Mouse (Mus musculus) CH12.LX (cell line): Measurements from ENCODE around the gene Baz2b. TPM values are rescaled to one million over a fixed set of nuclear protein-coding genes. Genes with fewer than 3 reads are reported as not detected.

Experiments
- DNase-seq: peaks from one replicate; pipeline ENCODE4 v3.0.0-alpha.2; 2013; ENCODE audit errors: extremely low read depth
- H3K27ac ChIP-seq: 2 replicates; pipeline ENCODE4 v1.5.1; 2012; ENCODE audit warnings: low read depth, mild to moderate bottlenecking, control low read depth, moderate library complexity; ENCODE audit not compliant: insufficient read depth
- H3K27me3 ChIP-seq: replicated peaks from 2 replicates; pipeline ENCODE3; 2012; ENCODE audit warnings: inconsistent platforms
- H3K36me3 ChIP-seq, 2 experiments: replicated peaks in 1 of 2; 2 replicates each; pipeline versions ENCODE3 to v1.6.1; 2012; ENCODE audit warnings: inconsistent platforms in 1 of 2, low read length in 1 of 2, mild to moderate bottlenecking in 1 of 2, mixed read lengths in 1 of 2, moderate library complexity in 1 of 2; ENCODE audit not compliant: control insufficient read depth in 1 of 2, insufficient read depth in 1 of 2
- H3K4me1 ChIP-seq, 2 experiments: 2 replicates each; pipeline ENCODE4 v1.6.1; 2012; ENCODE audit warnings: inconsistent platforms in 1 of 2, moderate library complexity in 1 of 2; ENCODE audit not compliant: insufficient read depth in 2 of 2, control insufficient read depth in 1 of 2
- H3K4me2 ChIP-seq: 2 replicates; pipeline ENCODE4 v1.6.1; 2012; ENCODE audit warnings: low read depth, mild to moderate bottlenecking, control low read depth; ENCODE audit not compliant: poor library complexity, insufficient read depth, severe bottlenecking
- H3K4me3 ChIP-seq, 3 experiments: fragments of 150-350 bp in 1 of 3; sonication (generic) in 1 of 3; replicated peaks in 1 of 3; 2 replicates each; pipeline versions ENCODE3 to v1.5.1; 2011 to 2012; ENCODE audit warnings: low read depth in 2 of 3, low read length in 2 of 3, mild to moderate bottlenecking in 2 of 3, moderate library complexity in 2 of 3, control low read depth in 1 of 3, improper control_type of control experiment in 1 of 3, inconsistent platforms in 1 of 3, mixed read lengths in 1 of 3; ENCODE audit not compliant: poor library complexity in 1 of 3
- H3K79me2 ChIP-seq: replicated peaks from 2 replicates; pipeline ENCODE4 v1.6.1; 2012; ENCODE audit warnings: mild to moderate bottlenecking, moderate library complexity; ENCODE audit not compliant: control insufficient read depth, poor library complexity, insufficient read depth, severe bottlenecking; ENCODE audit errors: extremely low read depth
- H3K9ac ChIP-seq: 2 replicates; pipeline ENCODE4 v1.6.1; 2012; ENCODE audit warnings: low read depth, mild to moderate bottlenecking, control low read depth, moderate library complexity; ENCODE audit not compliant: insufficient read depth
- H3K9me3 ChIP-seq: replicated peaks from 2 replicates; pipeline ENCODE3; 2012; ENCODE audit warnings: low read length, inconsistent platforms, mixed read lengths
- CHD1 ChIP-seq: IDR thresholded peaks from 2 replicates; pipeline ENCODE4 v1.6.1; 2012; ENCODE audit warnings: low read depth, low read length, improper control_type of control experiment, inconsistent platforms
- CHD2 ChIP-seq: IDR thresholded peaks from 2 replicates; pipeline ENCODE4 v1.6.1; 2011; ENCODE audit warnings: low read length, improper control_type of control experiment
- ELF1 ChIP-seq: IDR thresholded peaks from 2 replicates; pipeline ENCODE4 v1.6.1; 2014; ENCODE audit warnings: low read depth, mild to moderate bottlenecking, inconsistent platforms, low read length, improper control_type of control experiment
- GABPA ChIP-seq: IDR thresholded peaks from 2 replicates; pipeline ENCODE4 v1.6.1; 2012; ENCODE audit warnings: low read depth, low read length, improper control_type of control experiment, inconsistent platforms; ENCODE audit not compliant: insufficient replicate concordance
- HCFC1 ChIP-seq: IDR thresholded peaks from 2 replicates; pipeline ENCODE4 v1.6.1; 2012; ENCODE audit warnings: low read depth, mild to moderate bottlenecking, inconsistent platforms, low read length, improper control_type of control experiment
- JUND ChIP-seq: conservative IDR thresholded peaks from 2 replicates; pipeline ENCODE4 v1.6.1; 2011; ENCODE audit warnings: low read depth, low read length, improper control_type of control experiment
- KAT2A ChIP-seq: IDR thresholded peaks from 2 replicates; pipeline ENCODE4 v1.6.1; 2012; ENCODE audit warnings: low read length, improper control_type of control experiment, inconsistent platforms; ENCODE audit not compliant: insufficient replicate concordance
- MAX ChIP-seq: IDR thresholded peaks from 2 replicates; pipeline ENCODE4 v1.6.1; 2011; ENCODE audit warnings: low read length, improper control_type of control experiment
- MEF2A ChIP-seq: IDR thresholded peaks from 2 replicates; pipeline ENCODE4 v1.6.1; 2014; ENCODE audit warnings: low read depth, mild to moderate bottlenecking, inconsistent platforms, low read length, improper control_type of control experiment, borderline replicate concordance
- NRF1 ChIP-seq: IDR thresholded peaks from 2 replicates; pipeline ENCODE4 v1.6.1; 2014; ENCODE audit warnings: low read depth, mild to moderate bottlenecking, inconsistent platforms, low read length, improper control_type of control experiment, moderate library complexity
- RAD21 ChIP-seq: IDR thresholded peaks from 2 replicates; pipeline ENCODE4 v1.6.1; 2011; ENCODE audit warnings: low read depth, mild to moderate bottlenecking, low read length, improper control_type of control experiment, moderate library complexity
- SIN3A ChIP-seq: IDR thresholded peaks from 2 replicates; pipeline ENCODE4 v1.6.1; 2012; ENCODE audit warnings: low read length, improper control_type of control experiment, inconsistent platforms
- SMC3 ChIP-seq: IDR thresholded peaks from 2 replicates; pipeline ENCODE4 v1.6.1; 2011; ENCODE audit warnings: low read depth, low read length, improper control_type of control experiment
- TBP ChIP-seq: conservative IDR thresholded peaks from 2 replicates; pipeline ENCODE4 v1.6.1; 2011; ENCODE audit warnings: low read depth, low read length, improper control_type of control experiment
- ZMIZ1 ChIP-seq: IDR thresholded peaks from 2 replicates; pipeline ENCODE4 v1.6.1; 2012; ENCODE audit warnings: low read depth, mild to moderate bottlenecking, inconsistent platforms, low read length, improper control_type of control experiment
- ZNF384 ChIP-seq: IDR thresholded peaks from 2 replicates; pipeline ENCODE4 v1.6.1; 2012; ENCODE audit warnings: low read depth, low read length, improper control_type of control experiment, inconsistent platforms
- dilution Hi-C: fragments of 300-500 bp; cut with MboI; formaldehyde crosslinking; loops from 2 replicates; pipeline ENCODE4 v1.14.3; 2020; ENCODE audit warnings: low sequenced_read_pairs; ENCODE audit not compliant: extremely low pct_unique_long_range_greater_than_20kb, extremely low pct_ligation_motif_present
- in situ Hi-C: fragments of 300-500 bp; cut with MboI; formaldehyde crosslinking; loops from 3 replicates; pipeline ENCODE4 v1.14.3; 2019; ENCODE audit warnings: low sequenced_read_pairs, low pct_ligation_motif_present, low pct_unique_long_range_greater_than_20kb, mixed read lengths
- polyA plus RNA-seq: library from polyadenylated mRNA; unstranded; fragments of >175 nt; gene quantifications from 2 replicates; pipeline ENCODE4 v1.2.1, GENCODE M21; 2012; ENCODE audit warnings: low read depth; ENCODE audit not compliant: insufficient read length
- total RNA-seq, 2 experiments: library from RNA; depleted of rRNA; stranded (reverse); fragments of 300-350 nt in 1 of 2; fragments of >200 nt in 1 of 2; gene quantifications; 2 replicates each; pipeline ENCODE4 v1.2.3; 2012 to 2014

Gene Baz2b
- total and polyA plus RNA-seq, 3 experiments: 17.3 to 36.3 (median 31.9) TPM

GRCm38 (mm10) chr2:60030991-60031390 is 178.6 kb downstream of the Baz2b start:
- DNase-seq: no peak
- no peak overlapping the region for H3K4me3 ChIP-seq
- H3K9ac ChIP-seq: no peak overlapping the region
- TF ChIP-seq CHD2 (no peak), KAT2A (no peak), JUND (no peak), SMC3 (no peak), ELF1 (no peak)
- no peak overlapping the region for H3K27ac ChIP-seq
- no peaks in the 10 kb centered on the region for H3K79me2 ChIP-seq
- peaks cover 0 to 21% of the 10 kb centered on the region in 2 experiments; a peak in 2 of 4 replicates for H3K4me1 ChIP-seq
- H3K4me2 ChIP-seq: no peak overlapping the region
- in situ Hi-C loops: no loop called here
- H3K27me3 ChIP-seq: no peaks in the 10 kb centered on the region
- H3K36me3 ChIP-seq: peaks cover 0 to 11% of the 10 kb centered on the region in 2 experiments
- dilution Hi-C loops: no loop called here
- H3K9me3 ChIP-seq: no peaks in the 10 kb centered on the region

- Histone ChIP-seq H3K27ac (no peak overlapping the region), H3K9ac (no peak overlapping the region), H3K9me3 (no peaks in the 10 kb centered on the region), H3K79me2 (no peaks in the 10 kb centered on the region), H3K4me1 (peaks cover 0 to 7% of the 10 kb centered on the region in 2 experiments; a peak in 2 of 4 replicates), H3K36me3 (peaks cover 0 to 13% of the 10 kb centered on the region in 2 experiments), H3K27me3 (no peaks in the 10 kb centered on the region), H3K4me3 (no peak overlapping the region), H3K4me2 (no peak overlapping the region)
- dilution Hi-C loops (no loop called here), in situ Hi-C loops (no loop called here)
- no peak for DNase-seq
- TF ChIP-seq SIN3A (no peak), KAT2A (no peak), TBP (no peak), HCFC1 (no peak)
Observed at GRCm38 (mm10) chr2:60029020-60029419, 180.6 kb downstream of the Baz2b start.

- Histone ChIP-seq H3K4me2 (no peak overlapping the region), H3K9ac (no peak overlapping the region)
Observed at GRCm38 (mm10) chr2:60027166-60027565, 182.5 kb downstream of the Baz2b start.

More at GRCm38 (mm10) chr2:60027166-60027565, 182.5 kb downstream of the Baz2b start:
- no peak for TF ChIP-seq SIN3A
- no peak for TF ChIP-seq RAD21
- no peak for TF ChIP-seq NRF1
- TF ChIP-seq CHD1: no peak
- no peak for TF ChIP-seq ZNF384
- no peak for TF ChIP-seq CHD2
- no peak for TF ChIP-seq ZMIZ1
- TF ChIP-seq GABPA: no peak
- TF ChIP-seq MAX: no peak
- TF ChIP-seq KAT2A: no peak
- TF ChIP-seq MEF2A: no peak
- dilution Hi-C loops: no loop called here
- Histone ChIP-seq H3K27ac (no peak overlapping the region), H3K36me3 (peaks cover 0 to 15% of the 10 kb centered on the region in 2 experiments), H3K4me1 (peaks cover 0 to 7% of the 10 kb centered on the region in 2 experiments; a peak in 2 of 4 replicates), H3K79me2 (no peaks in the 10 kb centered on the region), H3K9me3 (no peaks in the 10 kb centered on the region), H3K4me3 (no peak overlapping the region), H3K27me3 (no peaks in the 10 kb centered on the region)
- in situ Hi-C loops: no loop called here
- DNase-seq: no peak
